Mouse (Mus musculus) embryo, embryonic 10 days (tissue): ENCODE data around the gene Zfr.
A peak's percentile ranks its signal among the peaks of the same experiment; 100 is the strongest.

Experiments used
- DNase-seq: peaks from one replicate; pipeline ENCODE4 v3.0.0-alpha.2; 2015; ENCODE audit warnings: low spot score

Gene Zfr

GRCm38 (mm10) chr15:12117242-12118092 lies at the start of gene Zfr:
Gene Zfr (plus strand): TSS chr15:12117831.
- DNase-seq: peak; percentile 91

- no peak for DNase-seq
Measured at GRCm38 (mm10) chr15:12067971-12068370, 49.7 kb upstream of the Zfr start.

GRCm38 (mm10) chr15:12068395-12069218 lies 49.0 kb upstream of the Zfr start:
- DNase-seq: no peak

DNA sequence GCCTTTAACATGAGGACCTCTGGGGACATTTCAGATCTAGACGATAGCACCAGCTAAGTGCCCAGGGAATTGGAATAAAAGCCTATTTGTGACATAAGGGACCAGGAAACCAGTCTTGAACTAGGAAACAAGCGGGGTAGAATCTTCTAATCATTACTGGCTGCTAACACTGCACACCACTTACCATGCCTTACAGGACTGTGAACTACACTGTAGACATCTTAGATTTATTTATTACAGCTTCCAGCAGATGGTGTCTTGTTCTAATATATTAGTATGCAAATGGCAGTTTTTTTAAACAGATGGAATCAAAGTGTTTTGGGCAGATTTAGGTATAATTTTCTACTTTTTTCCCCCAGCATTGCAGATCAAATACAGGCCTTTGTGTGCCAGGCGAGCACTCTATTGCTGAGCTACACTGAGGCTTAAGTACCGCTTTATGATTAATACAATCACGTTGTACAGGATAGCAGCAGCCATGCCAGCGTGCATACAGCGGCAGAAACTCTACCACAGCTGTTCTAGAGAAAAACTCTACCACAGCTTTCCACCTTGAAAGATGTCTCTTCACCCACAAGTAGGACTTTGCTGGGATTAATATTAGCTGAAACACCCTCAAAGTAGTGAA lies 44.8 kb upstream of the Zfr start:
- no peak for DNase-seq

DNA sequence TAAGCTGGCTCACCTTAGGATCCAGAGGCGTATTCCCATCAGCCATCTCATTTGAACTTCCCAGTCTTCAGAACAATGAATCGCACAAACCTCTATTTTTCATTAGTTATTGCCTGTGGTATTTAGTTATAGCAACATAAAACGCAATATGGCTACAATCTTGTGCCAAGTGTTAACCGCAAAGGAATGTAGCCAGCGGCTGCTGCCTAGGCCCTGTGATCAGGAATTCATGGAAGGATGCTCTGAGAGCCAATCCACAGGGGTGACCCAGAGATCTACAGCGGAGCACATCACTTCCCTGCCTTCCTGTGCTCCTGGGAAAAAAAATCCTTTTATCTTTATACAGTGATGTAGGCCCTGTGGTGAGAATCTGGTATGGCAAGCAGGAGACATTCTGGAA lies 43.2 kb upstream of the Zfr start:
- DNase-seq: no peak

DNA sequence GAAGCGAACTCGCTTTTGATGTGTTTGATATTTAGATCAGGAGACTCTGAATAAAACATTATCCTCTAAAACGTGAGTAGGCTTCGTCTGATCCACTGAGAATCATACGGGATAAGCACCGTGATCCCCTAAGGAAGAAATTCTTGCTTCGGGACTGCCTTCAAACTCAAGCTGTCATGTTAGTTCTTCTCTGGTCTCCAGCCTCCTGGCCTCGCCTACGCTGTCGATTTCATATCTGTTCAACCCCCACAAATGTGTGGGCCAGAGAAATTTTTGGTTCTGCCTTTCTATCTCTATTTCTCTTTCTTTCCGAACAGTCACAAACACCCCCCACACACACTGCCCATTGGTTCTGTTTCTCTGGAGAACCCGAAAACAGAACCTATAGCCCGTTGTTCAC lies 35.3 kb upstream of the Zfr start:
- DNase-seq: no peak

DNA sequence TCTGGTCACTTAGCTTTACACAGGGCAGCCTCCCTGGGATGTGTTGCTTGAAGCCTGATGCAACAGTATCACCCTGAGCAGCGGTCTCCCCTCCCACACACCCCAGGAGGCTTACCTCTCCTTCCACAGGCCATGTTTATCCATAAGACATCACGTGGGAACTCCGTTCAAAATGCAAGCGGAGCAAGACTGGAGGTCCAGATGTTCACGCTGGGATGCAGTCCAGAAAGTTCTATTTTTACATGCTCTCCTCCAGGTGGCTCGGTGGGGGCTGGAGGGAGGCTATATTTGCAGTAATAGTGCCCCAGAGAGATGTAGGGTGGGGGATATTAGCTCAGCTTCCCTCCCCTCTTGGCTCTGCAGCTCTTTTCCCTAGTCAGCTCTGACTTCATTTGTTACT lies 33.5 kb upstream of the Zfr start:
- no peak for DNase-seq

DNA sequence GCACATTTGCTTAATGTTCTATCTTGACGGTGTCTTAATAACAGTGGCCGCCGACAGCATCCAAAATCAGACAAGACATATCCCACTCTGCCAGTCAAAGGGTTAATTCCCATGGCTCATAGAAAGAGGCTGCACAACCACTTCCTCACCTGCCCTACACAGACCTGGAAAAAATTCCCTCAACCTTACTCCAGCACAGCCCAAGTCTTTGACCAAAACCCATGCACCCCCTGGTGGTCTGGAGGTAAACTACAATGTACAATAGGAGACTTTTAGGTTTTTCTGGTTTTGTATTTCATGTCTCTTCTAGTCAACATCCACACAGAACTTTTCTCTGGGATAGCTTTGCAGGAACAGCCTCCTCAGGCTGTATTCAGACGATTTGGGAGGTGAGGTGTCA lies 32.8 kb upstream of the Zfr start:
- peak; percentile 56 for DNase-seq

DNA sequence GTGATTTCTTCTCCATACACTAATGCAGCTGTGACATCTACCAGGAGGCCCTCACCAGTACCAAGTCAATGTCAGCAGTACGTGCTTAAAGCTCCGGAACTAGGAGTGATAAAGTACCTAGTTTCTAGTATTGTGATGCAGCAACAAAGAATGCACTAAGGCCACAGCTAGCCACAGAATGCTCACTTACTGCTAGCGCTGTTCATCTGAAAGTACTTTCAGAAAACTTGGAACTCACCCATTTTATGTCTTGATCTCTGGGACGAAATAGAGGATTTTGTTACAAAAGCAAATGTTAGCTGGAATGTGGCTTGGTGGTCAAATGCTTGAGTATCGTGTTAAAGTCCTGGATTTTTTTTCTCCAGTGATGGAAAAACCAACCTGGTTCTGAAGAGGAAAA lies 30.0 kb upstream of the Zfr start:
- DNase-seq: no peak

DNA sequence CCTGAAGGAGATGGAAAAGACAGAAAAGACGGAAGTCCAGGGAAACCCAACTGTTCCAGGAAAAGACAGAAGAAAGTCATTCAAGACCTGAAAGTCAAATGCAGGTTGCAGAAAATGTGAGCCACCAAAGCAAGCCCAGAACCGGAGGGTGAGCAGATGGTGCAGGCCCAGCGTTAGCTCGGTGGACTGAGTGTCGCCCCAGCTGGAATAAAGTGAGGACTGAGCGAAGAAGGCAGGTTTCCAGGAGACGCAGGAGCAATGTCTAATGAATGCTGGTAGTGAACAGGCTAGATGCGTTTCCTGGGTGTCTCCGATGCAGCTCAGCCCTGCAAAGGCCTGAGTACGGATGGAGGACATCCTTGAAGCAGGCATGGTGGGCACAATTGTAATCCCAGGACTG lies 29.5 kb upstream of the Zfr start:
- DNase-seq: no peak

DNA sequence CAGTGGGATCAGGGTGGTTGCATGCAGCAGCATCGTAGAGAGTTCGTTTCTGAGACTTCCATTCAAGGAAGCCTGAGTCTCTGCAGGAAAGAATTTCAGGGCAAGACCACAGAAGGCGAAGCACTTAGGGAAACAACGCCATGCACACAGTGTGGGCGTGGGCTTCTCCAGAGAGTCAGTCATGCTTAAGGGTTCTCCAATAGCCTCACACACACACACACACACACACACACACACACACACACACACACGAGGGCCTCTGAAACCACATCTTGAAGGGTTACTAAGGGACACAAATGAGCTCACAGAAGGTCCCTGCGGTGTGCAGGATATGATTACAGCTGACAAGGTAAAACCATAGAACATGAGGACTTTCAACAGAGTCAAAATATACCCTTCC lies 27.5 kb upstream of the Zfr start:
- no peak for DNase-seq

GRCm38 (mm10) chr15:12090981-12091669 lies 26.5 kb upstream of the Zfr start:
- no peak for DNase-seq

- DNase-seq: peak; percentile 20
Measured at GRCm38 (mm10) chr15:12091781-12092458, 25.7 kb upstream of the Zfr start.

DNA sequence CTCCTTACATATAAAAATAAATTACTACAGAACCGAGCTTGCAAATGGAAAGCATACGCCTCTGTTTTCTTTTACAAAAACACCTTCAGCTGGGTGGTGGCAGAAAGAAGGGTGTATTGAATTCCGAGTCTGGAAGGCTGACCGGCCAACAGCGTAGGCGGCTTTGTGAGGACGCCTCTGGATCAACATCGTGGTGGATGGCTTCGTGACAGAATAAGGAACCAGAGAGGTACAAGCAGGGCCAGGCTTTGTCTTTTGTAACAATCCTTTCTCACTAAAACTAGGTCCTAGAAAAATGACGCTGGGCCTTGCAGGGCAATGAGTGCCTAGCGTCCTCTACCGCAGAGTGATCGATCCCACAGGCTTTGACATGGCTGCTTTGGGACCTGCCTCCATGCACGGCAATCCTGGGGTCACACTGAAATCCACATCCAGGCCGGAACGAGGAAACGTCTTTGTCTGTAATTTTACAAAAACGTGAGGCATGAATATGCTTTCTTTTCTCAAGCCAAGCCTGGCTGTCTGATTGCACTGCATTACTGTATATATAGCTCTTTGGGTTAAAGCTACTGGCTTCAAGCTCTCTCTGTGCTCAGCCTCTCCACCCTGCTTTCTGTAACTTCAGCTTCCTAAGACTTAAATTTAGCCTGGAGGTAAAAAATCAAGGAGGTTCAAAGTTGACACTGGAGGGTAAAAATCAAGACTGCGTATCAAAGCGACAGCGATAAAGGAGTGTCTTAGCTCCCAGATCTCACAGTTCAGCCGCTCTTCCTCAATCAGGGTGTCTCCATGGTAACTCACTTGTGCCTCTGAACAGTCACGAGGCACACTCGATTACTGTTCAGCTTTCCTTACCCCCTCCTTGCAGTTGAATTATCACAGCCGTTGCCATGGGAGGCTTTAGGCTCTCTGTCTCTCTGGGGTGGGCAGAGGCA lies 24.3 kb upstream of the Zfr start:
- peak; percentile 45 for DNase-seq

- no peak for DNase-seq
Measured at GRCm38 (mm10) chr15:12093961-12094566, 23.6 kb upstream of the Zfr start.

GRCm38 (mm10) chr15:12096447-12096846 lies 21.2 kb upstream of the Zfr start:
- DNase-seq: no peak

DNA sequence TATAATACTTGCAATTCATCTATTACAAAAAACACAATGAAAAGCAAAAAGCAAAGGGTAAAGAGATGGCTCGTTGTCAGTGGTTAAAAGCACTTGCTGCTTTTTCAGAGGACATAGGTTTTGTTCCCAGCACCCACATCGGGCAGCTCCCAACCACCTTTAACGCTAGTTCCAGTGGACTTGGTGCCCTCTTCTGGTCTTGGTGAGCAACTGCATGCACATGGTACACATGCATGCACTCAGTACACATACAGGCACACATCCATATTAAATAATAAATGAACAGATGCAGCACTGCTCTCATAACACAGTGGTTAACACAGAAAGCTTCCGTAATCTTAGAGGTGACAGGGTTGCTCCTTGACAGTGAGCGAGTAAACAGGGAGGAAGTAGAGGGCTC lies 20.3 kb upstream of the Zfr start:
- no peak for DNase-seq

GRCm38 (mm10) chr15:12100912-12101311 lies 16.7 kb upstream of the Zfr start:
- no peak for DNase-seq

DNA sequence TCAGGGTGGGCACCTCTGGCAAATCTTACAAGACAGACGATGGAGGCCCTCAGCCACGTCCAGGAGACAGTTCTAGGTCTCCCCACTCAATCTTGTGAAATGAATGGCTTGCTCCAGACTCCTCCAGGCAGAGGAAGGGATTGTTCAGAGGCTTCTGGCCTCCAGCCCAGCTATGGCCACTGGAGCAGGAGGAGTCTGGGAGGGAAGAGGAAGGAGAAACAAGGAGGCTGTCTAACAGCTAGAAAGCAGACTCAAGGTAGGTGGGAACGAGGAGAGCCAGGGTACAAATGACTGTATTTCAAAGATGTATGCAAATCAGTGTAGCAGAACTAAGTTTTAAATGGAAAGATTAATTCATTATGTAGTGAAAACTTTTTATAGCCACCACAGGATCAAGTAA lies 13.9 kb upstream of the Zfr start:
- no peak for DNase-seq

DNA sequence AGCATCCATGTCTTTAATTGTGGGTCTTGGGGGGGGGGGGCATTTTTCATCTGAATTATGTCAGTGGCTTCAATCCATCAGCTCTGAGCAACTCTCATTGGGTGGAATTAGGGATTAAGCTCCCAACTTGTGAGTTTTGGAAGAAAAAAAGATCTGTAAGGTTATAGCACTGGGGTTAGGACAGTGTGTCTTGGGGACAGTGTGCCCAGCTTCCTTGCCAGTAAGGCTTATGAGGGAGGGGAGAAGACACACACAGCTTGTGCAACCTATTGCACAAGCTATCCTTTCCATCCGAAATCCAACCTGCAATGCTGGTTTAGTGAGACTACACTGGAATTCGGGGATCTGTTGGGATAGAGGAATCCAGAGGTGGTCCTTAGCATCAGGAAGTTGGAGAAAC lies 12.8 kb upstream of the Zfr start:
- DNase-seq: no peak
